Mouse (Mus musculus) hindbrain, embryonic 16.5 days (tissue): ENCODE data around the gene Cacna1a. TPM values are rescaled to one million over a fixed set of nuclear protein-coding genes. Genes with fewer than 3 reads are reported as not detected.

Experiments
- ATAC-seq: fragments of 200-750 bp; cut with Nextera tagmentation; 2 replicates; pipeline ENCODE4 v1.8.0; 2017; ENCODE audit warnings: moderate TSS enrichment, moderate library complexity
- H3K27ac ChIP-seq: fragments of 300-500 bp; sonication (generic); 2 replicates; pipeline ENCODE4 v1.5.1; 2014; ENCODE audit warnings: low read depth, mild to moderate bottlenecking, control low read depth, low read length, moderate library complexity
- H3K27me3 ChIP-seq: fragments of 300-500 bp; sonication (generic); replicated peaks from 2 replicates; pipeline ENCODE4 v1.6.1; 2014; ENCODE audit warnings: low read length; ENCODE audit not compliant: control insufficient read depth, insufficient read depth
- H3K36me3 ChIP-seq: fragments of 300-500 bp; sonication (generic); 2 replicates; pipeline ENCODE4 v1.6.1; 2014; ENCODE audit warnings: mild to moderate bottlenecking, low read length, moderate library complexity, mixed read lengths; ENCODE audit not compliant: control insufficient read depth, insufficient read depth
- H3K4me1 ChIP-seq: fragments of 300-500 bp; sonication (generic); 2 replicates; pipeline ENCODE4 v1.6.1; 2014; ENCODE audit warnings: low read depth, low read length; ENCODE audit not compliant: control insufficient read depth, insufficient read depth
- H3K4me2 ChIP-seq: fragments of 300-500 bp; sonication (generic); 2 replicates; pipeline ENCODE4 v1.6.1; 2014; ENCODE audit warnings: mild to moderate bottlenecking, low read length, control low read depth, moderate library complexity
- H3K4me3 ChIP-seq: fragments of 300-500 bp; sonication (generic); 2 replicates; pipeline ENCODE4 v1.5.1; 2014; ENCODE audit warnings: mild to moderate bottlenecking, low read length, control low read depth, moderate library complexity
- H3K9ac ChIP-seq: fragments of 300-500 bp; sonication (generic); 2 replicates; pipeline ENCODE4 v1.6.1; 2014; ENCODE audit warnings: low read depth, mild to moderate bottlenecking, control low read depth, low read length, moderate library complexity
- H3K9me3 ChIP-seq: fragments of 300-500 bp; sonication (generic); 2 replicates; pipeline ENCODE4 v1.6.1; 2014; ENCODE audit warnings: mild to moderate bottlenecking, low read length, moderate library complexity; ENCODE audit not compliant: control insufficient read depth
- WGBS: fragments of 180-500 bp; shearing (Covaris S2); extraction: QIAGEN DNeasy Blood & Tissue Kit; methylation state at CpG from one replicate; pipeline ENCODE4 v1.1.7; 2014; 5-methylcytosine and 5-hydroxymethylcytosine counted together
- polyA plus RNA-seq: library from polyadenylated mRNA; unstranded; fragments of >200 nt; fragmentation: Nextera tagmentation; extraction: Ambion mirVana; gene quantifications from 2 replicates; pipeline ENCODE4 v1.2.1, GENCODE M21; 2015

Gene Cacna1a
- polyA plus RNA-seq, 1 experiment from 2014 or later: 17.1 TPM

DNA sequence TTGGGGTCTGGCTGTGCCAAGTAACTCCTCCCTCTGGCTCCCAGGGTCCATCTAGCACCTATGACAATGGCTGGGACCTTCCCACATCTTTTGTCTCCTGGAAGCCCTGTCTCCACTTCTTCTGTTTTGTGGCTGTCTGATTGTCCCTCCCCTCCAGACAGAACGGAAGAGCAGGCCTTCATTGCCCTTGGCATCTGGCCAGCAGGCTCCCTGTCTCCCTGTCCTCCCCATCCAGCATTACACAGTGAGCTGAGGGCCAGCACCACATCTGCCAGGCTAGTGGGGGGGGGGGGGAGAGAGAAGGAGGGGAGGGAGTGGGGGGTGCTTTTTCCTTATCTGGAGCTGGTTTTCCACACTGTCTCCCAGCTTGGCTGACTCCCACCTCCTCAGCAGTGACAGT lies 53.8 kb downstream of the Cacna1a start:
- no peaks in the 10 kb centered on the region for H3K9me3 ChIP-seq
- H3K27me3 ChIP-seq: no peaks in the 10 kb centered on the region
- H3K27ac ChIP-seq: no peak overlapping the region
- ATAC-seq: 0 out of 2 replicates have a peak, but pooled peaks have one; percentile 12
- H3K36me3 ChIP-seq: peaks cover 3% of the 10 kb centered on the region; the same call in 1 of the 2 replicates
- peaks cover 5% of the 10 kb centered on the region for H3K4me1 ChIP-seq
- H3K4me2 ChIP-seq: no peak overlapping the region
- no peak overlapping the region for H3K4me3 ChIP-seq
- 7% methylated on average over 1 of the region's 1 CpGs for WGBS
- H3K9ac ChIP-seq: no peak overlapping the region

DNA sequence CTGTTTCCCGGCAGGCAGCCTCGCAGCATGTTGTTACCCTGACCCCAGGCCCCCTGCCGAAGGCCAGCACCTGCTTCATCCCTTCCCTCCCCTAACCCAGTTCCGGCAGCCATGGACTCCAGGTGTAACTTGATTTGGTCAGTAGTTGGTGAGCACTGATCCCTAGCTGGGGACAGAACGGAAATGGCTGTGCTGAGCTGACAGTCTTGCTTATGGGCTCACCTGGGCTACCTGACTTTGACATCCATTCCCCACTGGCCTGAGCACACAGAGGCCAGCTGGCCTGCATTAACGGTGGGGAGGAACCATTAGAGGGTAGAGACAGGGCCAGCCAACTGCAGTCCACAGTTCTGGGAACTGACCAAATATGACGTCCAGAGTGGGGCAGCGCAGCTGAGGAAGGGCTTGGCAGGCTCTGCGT lies 58.3 kb downstream of the Cacna1a start:
- Histone ChIP-seq H3K4me2 (no peak overlapping the region), H3K4me1 (peaks cover 5% of the 10 kb centered on the region), H3K36me3 (peaks cover 8% of the 10 kb centered on the region; the same call in 1 of the 2 replicates), H3K27me3 (no peaks in the 10 kb centered on the region), H3K9ac (no peak overlapping the region), H3K9me3 (no peaks in the 10 kb centered on the region), H3K4me3 (no peak overlapping the region), H3K27ac (no peak overlapping the region)
- no peak for ATAC-seq
- WGBS: 86% methylated on average over 9 of the region's 9 CpGs

DNA sequence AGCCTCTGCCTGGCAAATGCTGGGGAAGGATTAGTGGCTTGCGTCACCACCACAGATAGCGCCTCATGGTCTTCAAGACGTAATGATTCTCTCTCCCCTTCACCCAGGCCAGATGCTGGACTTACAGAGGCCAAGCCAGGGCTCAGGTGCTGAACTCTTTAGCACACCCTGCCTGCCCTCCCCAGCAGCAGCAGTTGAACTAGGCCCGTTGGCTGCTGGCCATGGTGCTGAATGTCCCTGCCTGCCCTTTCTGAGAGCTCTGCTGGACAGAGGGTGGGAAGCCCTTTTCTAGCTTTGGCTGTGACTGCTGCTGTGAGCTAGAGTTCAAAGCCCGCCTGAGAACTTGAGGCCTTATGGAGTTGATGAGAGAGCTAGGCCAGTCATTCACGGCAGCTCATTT lies 66.3 kb downstream of the Cacna1a start:
- Histone ChIP-seq H3K36me3 (no peaks in the 10 kb centered on the region), H3K27me3 (no peaks in the 10 kb centered on the region), H3K4me2 (no peak overlapping the region), H3K9ac (no peak overlapping the region), H3K4me3 (no peak overlapping the region), H3K27ac (no peak overlapping the region), H3K9me3 (no peaks in the 10 kb centered on the region), H3K4me1 (peaks cover 5% of the 10 kb centered on the region)
- 56% methylated on average over 6 of the region's 6 CpGs for WGBS
- no peak for ATAC-seq

DNA sequence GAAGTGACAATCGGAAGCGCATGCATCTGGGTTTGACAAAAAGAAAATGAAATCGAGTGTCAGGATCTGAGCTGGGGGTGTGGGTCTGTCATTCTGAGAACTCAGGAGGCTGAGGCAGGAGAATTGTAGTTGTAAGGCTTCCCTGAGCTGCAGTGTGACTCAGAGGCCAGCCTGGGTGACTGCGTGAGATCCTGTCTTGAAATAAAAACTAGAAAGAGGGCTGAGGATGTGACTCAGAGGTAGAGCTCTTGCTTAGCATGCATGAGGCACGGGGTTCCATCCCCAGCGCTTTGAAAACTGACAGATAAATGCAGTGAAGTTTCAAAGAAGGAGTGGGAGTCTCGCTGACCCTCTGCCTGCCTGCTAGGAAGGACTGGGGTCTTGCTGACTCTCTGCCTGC lies 70.6 kb downstream of the Cacna1a start:
- H3K4me1 ChIP-seq: peaks cover 5% of the 10 kb centered on the region
- ATAC-seq: no peak; the same call in 1 of the 2 replicates
- no peak overlapping the region for H3K9ac ChIP-seq
- no peak overlapping the region for H3K4me3 ChIP-seq
- 49% methylated on average over 7 of the region's 7 CpGs for WGBS
- H3K36me3 ChIP-seq: peaks cover 22% of the 10 kb centered on the region
- peaks cover 5% of the 10 kb centered on the region for H3K9me3 ChIP-seq
- peak overlapping the region; percentile 62; the same call in 1 of the 2 replicates for H3K27ac ChIP-seq
- H3K27me3 ChIP-seq: no peaks in the 10 kb centered on the region
- no peak overlapping the region for H3K4me2 ChIP-seq

DNA sequence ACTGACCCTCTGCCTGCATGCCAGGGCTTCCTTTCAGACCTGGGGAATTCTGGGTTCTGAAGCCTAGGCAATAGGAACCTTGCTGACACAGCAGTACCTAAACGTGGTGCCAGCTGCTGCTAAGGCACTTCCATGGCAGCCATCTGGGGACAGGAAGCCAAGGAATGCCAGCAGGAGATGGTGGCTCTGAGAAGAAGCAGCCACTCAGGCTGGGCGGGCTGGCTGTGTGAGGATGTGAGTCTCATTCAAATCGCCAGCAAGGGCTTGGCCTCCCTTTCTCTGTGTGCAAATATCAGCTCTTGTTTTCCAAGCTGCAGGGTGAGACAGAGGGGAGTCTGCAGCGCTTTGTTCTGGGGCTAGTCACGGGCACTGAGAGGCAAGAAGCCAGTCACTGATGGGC lies 71.0 kb downstream of the Cacna1a start:
- peaks cover 5% of the 10 kb centered on the region for H3K9me3 ChIP-seq
- H3K4me1 ChIP-seq: peaks cover 5% of the 10 kb centered on the region
- H3K9ac ChIP-seq: no peak overlapping the region
- peak overlapping the region; percentile 62; the same call in 1 of the 2 replicates for H3K27ac ChIP-seq
- no peak overlapping the region for H3K4me2 ChIP-seq
- no peak overlapping the region for H3K4me3 ChIP-seq
- 13% methylated on average over 5 of the region's 5 CpGs for WGBS
- H3K36me3 ChIP-seq: peaks cover 22% of the 10 kb centered on the region
- ATAC-seq: peak; percentile 79
- no peaks in the 10 kb centered on the region for H3K27me3 ChIP-seq

DNA sequence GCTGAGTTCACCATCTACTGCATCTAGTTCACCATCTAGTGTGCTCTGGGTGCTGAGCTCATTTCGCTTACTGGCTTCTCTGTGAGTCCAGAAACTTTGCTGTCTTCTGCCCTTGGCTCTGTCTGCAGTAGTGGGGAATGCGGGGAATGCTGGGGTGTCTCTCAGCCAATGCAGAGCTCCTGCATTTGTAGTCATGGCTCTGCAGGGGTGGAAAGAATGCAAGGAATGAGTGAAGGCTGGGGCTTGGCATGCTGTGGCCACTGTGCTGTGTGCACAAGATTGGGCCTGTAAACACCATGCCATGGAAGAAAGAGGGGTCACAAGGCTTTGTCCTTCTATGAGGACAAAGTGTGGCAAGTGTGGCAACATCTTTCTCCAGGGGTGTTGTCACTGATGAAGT lies 72.5 kb downstream of the Cacna1a start:
- no peaks in the 10 kb centered on the region for H3K27me3 ChIP-seq
- no peak for ATAC-seq
- H3K27ac ChIP-seq: no peak overlapping the region
- H3K4me2 ChIP-seq: no peak overlapping the region
- no peak overlapping the region for H3K9ac ChIP-seq
- 81% methylated on average over 2 of the region's 2 CpGs for WGBS
- H3K9me3 ChIP-seq: peaks cover 5% of the 10 kb centered on the region
- H3K36me3 ChIP-seq: peaks cover 22% of the 10 kb centered on the region
- H3K4me3 ChIP-seq: no peak overlapping the region
- peaks cover 5% of the 10 kb centered on the region for H3K4me1 ChIP-seq

DNA sequence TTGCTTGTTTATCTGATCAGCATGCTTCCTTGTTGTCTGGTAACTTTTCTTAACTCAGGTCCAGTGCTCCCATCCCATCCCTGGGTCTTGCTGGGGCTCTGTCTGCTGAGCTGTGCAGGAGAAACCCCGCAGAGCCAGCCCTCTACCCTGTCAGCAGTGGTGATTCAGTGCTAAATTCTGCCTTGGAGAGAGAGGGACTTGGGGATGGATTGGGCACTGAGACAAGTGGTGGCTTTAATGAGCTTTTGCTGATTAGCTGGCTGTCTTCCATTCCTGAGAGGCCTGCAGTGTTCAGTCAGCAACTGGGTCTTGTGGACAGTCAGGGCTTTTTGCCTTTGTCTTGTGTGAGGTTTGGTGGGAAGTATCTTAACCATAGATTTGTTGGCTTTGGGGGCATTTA lies 78.7 kb downstream of the Cacna1a start:
- Histone ChIP-seq H3K36me3 (peaks cover 12% of the 10 kb centered on the region), H3K4me3 (no peak overlapping the region), H3K27ac (peak overlapping the region; percentile 17), H3K9ac (no peak overlapping the region), H3K4me1 (no peaks in the 10 kb centered on the region; the same call in 1 of the 2 replicates), H3K9me3 (no peaks in the 10 kb centered on the region), H3K27me3 (no peaks in the 10 kb centered on the region), H3K4me2 (no peak overlapping the region)
- WGBS: 40% methylated on average over 1 of the region's 1 CpGs
- peak; percentile 71; the same call in 1 of the 2 replicates for ATAC-seq

DNA sequence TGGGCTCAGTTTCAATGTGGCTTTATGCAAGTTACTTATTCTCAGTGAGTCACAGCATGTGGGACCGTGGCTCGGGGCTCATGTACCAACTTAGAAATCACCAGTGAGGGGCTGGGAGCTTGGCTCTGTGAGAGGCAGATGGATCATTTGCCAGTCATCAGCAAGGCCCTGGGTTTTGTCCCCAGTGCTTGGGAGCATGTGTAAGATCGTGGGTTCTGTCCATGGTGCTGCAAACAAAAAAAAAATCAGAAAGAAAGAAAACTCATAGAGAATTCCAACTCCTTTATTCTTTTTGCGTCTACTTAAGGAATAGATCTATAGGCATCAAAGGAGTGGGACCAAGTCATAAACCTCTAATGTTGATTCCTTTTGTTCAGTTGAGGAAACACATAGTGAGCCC lies 80.8 kb downstream of the Cacna1a start:
- ATAC-seq: no peak

DNA sequence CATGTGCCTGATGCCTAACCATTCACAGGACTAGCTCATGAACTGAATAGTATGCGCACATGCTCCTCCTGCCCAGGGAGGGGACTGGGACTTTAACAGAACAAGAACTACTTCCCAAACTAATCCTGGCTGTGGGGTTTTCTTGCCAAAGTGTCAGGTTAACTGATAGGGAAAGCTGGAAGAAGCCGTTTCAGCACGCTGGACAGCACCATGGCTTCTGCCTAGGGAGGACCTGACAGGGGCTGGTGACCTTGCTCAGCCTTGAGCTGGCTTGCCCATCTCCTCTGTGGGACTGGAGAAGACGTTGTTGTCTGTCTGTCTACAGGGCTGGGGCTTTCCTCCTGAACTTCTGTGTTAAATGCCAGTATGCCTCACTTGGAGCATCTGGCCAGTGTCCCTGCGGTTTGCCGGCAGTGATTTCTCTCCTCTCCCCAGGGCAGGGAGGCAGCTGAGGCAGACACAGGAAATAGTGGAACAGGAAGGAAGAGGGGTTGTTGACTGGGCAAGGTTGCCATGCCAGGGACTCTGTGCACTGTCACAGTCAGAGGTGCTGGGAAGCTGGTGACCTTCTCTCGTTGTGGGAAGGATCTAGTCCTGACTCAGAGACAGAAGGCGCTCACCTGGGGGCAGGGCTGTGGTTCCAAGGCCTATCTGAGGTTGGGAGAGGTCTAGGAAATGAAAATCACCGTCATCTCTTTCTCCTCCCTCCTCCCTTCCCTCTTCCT lies 83.2 kb downstream of the Cacna1a start:
- no peaks in the 10 kb centered on the region for H3K36me3 ChIP-seq
- 54% methylated on average over 9 of the region's 9 CpGs for WGBS
- H3K9me3 ChIP-seq: no peaks in the 10 kb centered on the region
- H3K4me2 ChIP-seq: no peak overlapping the region
- no peak overlapping the region for H3K4me3 ChIP-seq
- ATAC-seq: no peak
- H3K27ac ChIP-seq: no peak overlapping the region
- H3K27me3 ChIP-seq: no peaks in the 10 kb centered on the region
- H3K4me1 ChIP-seq: no peaks in the 10 kb centered on the region; the same call in 1 of the 2 replicates
- no peak overlapping the region for H3K9ac ChIP-seq

More for the DNA sequence above, 80.8 kb downstream of the Cacna1a start:
- H3K9me3 ChIP-seq: no peaks in the 10 kb centered on the region
- H3K27ac ChIP-seq: no peak overlapping the region
- no peaks in the 10 kb centered on the region; the same call in 1 of the 2 replicates for H3K4me1 ChIP-seq
- no peaks in the 10 kb centered on the region for H3K27me3 ChIP-seq
- WGBS: 83% methylated on average over 4 of the region's 4 CpGs
- no peak overlapping the region for H3K9ac ChIP-seq
- H3K36me3 ChIP-seq: no peaks in the 10 kb centered on the region
- no peak overlapping the region for H3K4me3 ChIP-seq
- no peak overlapping the region for H3K4me2 ChIP-seq
